Mouse (Mus musculus): ENCODE measurements around the gene Krtap5-3. TPM values are rescaled to one million over a fixed set of nuclear protein-coding genes. Genes with fewer than 3 reads are reported as not detected.
"Not testable (repeated sequence)": the region's sequence is repeated elsewhere in the genome, so short reads cannot be mapped to it uniquely, and the experiment has no call there.

Gene Krtap5-3
- polyA plus RNA-seq, 1 experiment from 2014 or later, result not detected

- not testable (repeated sequence) for H3K4me2 ChIP-seq (ENCODE audit: low read depth, low read length); ATAC-seq (ENCODE audit: low read depth); DNase-seq (ENCODE audit: low spot score); H3K9ac ChIP-seq (ENCODE audit: low read depth, low read length); H3K9me3 ChIP-seq (ENCODE audit: control insufficient read depth, low read length); H3K27me3 ChIP-seq (replicated peaks; ENCODE audit: control insufficient read depth, insufficient read depth, low read length); H3K4me3 ChIP-seq (ENCODE audit: low read depth, low read length); H3K36me3 ChIP-seq (ENCODE audit: control insufficient read depth, insufficient read depth, low read length); H3K4me1 ChIP-seq (ENCODE audit: control insufficient read depth, insufficient read depth, low read length); H3K27ac ChIP-seq (replicated peaks; ENCODE audit: low read depth, low read length)
- WGBS, result 55% methylated on average over 3 of the region's 3 CpGs
Measured at GRCm38 (mm10) chr7:142229871-142230270, 28.7 kb downstream of the Krtap5-3 start, which contains the start of gene Krtap5-5. Gene Krtap5-5 (minus strand): TSS chr7:142229971.

DNA sequence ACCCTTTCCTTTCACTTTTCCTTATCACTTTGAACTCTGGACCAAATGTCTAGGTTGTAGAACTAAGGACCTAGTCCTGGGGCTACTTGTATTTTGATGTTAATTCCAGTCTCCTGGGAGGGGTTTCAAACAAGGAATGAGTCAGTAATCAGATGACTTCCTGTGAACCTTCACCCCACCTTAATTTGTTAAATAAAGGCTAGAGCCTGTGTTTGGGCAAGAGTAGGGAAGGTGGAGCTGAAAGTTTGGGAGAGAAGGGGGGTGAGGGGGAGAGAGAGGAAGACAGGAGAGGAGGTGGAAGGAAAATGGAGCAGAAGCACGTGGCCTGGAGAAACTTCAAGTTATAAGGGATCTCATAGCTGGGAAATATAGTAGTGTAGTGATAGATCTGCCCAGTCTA lies 30.4 kb downstream of the Krtap5-3 start:
- H3K9ac ChIP-seq (ENCODE audit: low read depth, low read length), result no peak overlapping the region
- no peaks in the 10 kb centered on the region for H3K27me3 ChIP-seq (replicated peaks; ENCODE audit: control insufficient read depth, insufficient read depth, low read length)
- DNase-seq (ENCODE audit: low spot score) (no peak), ATAC-seq (ENCODE audit: low read depth) (no peak)
- no peaks in the 10 kb centered on the region for H3K36me3 ChIP-seq (ENCODE audit: control insufficient read depth, insufficient read depth, low read length)
- peaks cover 4% of the 10 kb centered on the region; the same call in 1 of the 2 replicates for H3K9me3 ChIP-seq (ENCODE audit: control insufficient read depth, low read length)
- no peak overlapping the region for H3K27ac ChIP-seq (replicated peaks; ENCODE audit: low read depth, low read length)
- 26% methylated on average over 1 of the region's 1 CpGs for WGBS
- no peak overlapping the region for H3K4me2 ChIP-seq (ENCODE audit: low read depth, low read length)
- H3K4me3 ChIP-seq (ENCODE audit: low read depth, low read length), result no peak overlapping the region
- no peaks in the 10 kb centered on the region for H3K4me1 ChIP-seq (ENCODE audit: control insufficient read depth, insufficient read depth, low read length)

DNA sequence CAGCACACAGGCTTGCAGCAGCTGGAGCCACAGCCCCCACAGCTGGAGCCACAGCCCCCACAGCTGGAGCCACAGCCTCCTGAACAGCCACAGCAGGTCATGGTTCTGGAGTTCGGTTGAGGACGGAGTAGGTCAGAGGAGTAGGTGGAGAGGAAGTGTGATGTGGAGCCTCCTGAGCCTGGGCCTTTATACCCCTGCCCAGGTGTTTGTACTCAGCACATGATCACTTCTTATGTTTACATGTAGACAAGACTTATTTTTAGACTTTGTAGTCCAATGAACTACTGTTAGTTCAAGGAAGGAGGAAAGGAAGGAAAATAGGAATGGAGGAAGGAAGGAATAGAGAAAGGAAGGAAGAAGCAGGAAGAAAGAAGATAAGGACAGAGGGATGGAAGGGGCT lies 39.8 kb downstream of the Krtap5-3 start, which contains the start of gene Gm40460:
Gene Gm40460 (minus strand): TSS at position 101 of the 400 bp plus-strand sequence.
- ATAC-seq (ENCODE audit: low read depth), result no peak
- WGBS, result 40% methylated on average over 2 of the region's 2 CpGs
- Histone ChIP-seq H3K4me2 (ENCODE audit: low read depth, low read length) (no peak within 1 kb of the TSS), H3K27ac (replicated peaks; ENCODE audit: low read depth, low read length) (no peak within 1 kb of the TSS), H3K36me3 (ENCODE audit: control insufficient read depth, insufficient read depth, low read length) (no peaks in the 10 kb centered on the region), H3K9ac (ENCODE audit: low read depth, low read length) (no peak within 1 kb of the TSS), H3K9me3 (ENCODE audit: control insufficient read depth, low read length) (no peaks in the 10 kb centered on the region; the same call in 1 of the 2 replicates), H3K4me3 (ENCODE audit: low read depth, low read length) (no peak within 1 kb of the TSS), H3K27me3 (replicated peaks; ENCODE audit: control insufficient read depth, insufficient read depth, low read length) (no peaks in the 10 kb centered on the region), H3K4me1 (ENCODE audit: control insufficient read depth, insufficient read depth, low read length) (no peaks in the 10 kb centered on the region)
- DNase-seq (ENCODE audit: low spot score), result no peak

DNA sequence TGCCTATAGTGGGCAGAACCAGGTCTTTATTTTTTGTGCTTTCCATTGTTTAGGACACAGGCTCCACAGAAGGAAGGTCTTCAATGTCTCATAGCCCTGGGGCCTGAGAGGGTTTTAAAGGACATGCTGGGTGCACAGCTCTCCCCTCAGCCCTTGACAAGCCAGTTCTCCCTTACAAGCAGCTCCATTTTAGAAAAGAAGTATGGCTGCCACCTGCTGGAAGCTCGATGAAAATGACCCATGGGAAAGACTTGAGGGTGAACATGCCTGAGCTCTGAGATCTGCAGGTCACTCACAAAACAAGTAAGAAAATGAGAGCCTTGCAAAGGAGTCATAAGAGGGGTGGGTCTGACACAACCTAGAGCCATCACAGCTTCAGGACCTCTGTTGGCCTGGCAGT lies 48.7 kb downstream of the Krtap5-3 start:
- no peaks in the 10 kb centered on the region for H3K4me1 ChIP-seq (ENCODE audit: control insufficient read depth, insufficient read depth, low read length)
- DNase-seq (ENCODE audit: low spot score), result peak; percentile 34
- no peaks in the 10 kb centered on the region for H3K36me3 ChIP-seq (ENCODE audit: control insufficient read depth, insufficient read depth, low read length)
- H3K9me3 ChIP-seq (ENCODE audit: control insufficient read depth, low read length), result no peaks in the 10 kb centered on the region
- no peak overlapping the region for H3K4me2 ChIP-seq (ENCODE audit: low read depth, low read length)
- H3K9ac ChIP-seq (ENCODE audit: low read depth, low read length), result no peak overlapping the region
- 6% methylated on average over 1 of the region's 1 CpGs for WGBS
- ATAC-seq (ENCODE audit: low read depth), result no peak
- no peak overlapping the region for H3K4me3 ChIP-seq (ENCODE audit: low read depth, low read length)
- no peak overlapping the region for H3K27ac ChIP-seq (replicated peaks; ENCODE audit: low read depth, low read length)
- no peaks in the 10 kb centered on the region for H3K27me3 ChIP-seq (replicated peaks; ENCODE audit: control insufficient read depth, insufficient read depth, low read length)

Other genes with a start within 250 kb of the Krtap5-3 start
- 65.8 and 68.4 TPM in 2 replicates for gene Mob2, start 140.3 kb upstream of the Krtap5-3 start, polyA plus RNA-seq (2014; fragmentation: Nextera tagmentation; extraction: Ambion mirVana)
- gene Dusp8, start 105.5 kb upstream of the Krtap5-3 start, polyA plus RNA-seq (2014; fragmentation: Nextera tagmentation; extraction: Ambion mirVana), result 7.1 and 11.1 TPM in 2 replicates
- 0.28 TPM in 1 of 2 replicates, not detected in the other for gene Gm45618, start 80.6 kb upstream of the Krtap5-3 start, polyA plus RNA-seq (2014; fragmentation: Nextera tagmentation; extraction: Ambion mirVana)
- not detected in 2 replicates for gene Gm39115, start 65.3 kb upstream of the Krtap5-3 start, polyA plus RNA-seq (2014; fragmentation: Nextera tagmentation; extraction: Ambion mirVana)
- not detected in 2 replicates for gene Gm45337, start 56.8 kb upstream of the Krtap5-3 start, polyA plus RNA-seq (2014; fragmentation: Nextera tagmentation; extraction: Ambion mirVana)
- not detected in 2 replicates for gene Gm29735, start 44.3 kb upstream of the Krtap5-3 start, polyA plus RNA-seq (2014; fragmentation: Nextera tagmentation; extraction: Ambion mirVana)
- gene Gm4553, start 35.6 kb upstream of the Krtap5-3 start, polyA plus RNA-seq (2014; fragmentation: Nextera tagmentation; extraction: Ambion mirVana), result not detected in 2 replicates
- not detected in 2 replicates for gene Krtap5-2, start 25.4 kb upstream of the Krtap5-3 start, polyA plus RNA-seq (2014; fragmentation: Nextera tagmentation; extraction: Ambion mirVana)
- not detected in 2 replicates for gene Gm10153, start 11.0 kb upstream of the Krtap5-3 start, polyA plus RNA-seq (2014; fragmentation: Nextera tagmentation; extraction: Ambion mirVana)
- not detected in 2 replicates for gene Gm7579, start 10.5 kb downstream of the Krtap5-3 start, polyA plus RNA-seq (2014; fragmentation: Nextera tagmentation; extraction: Ambion mirVana)
- gene Krtap5-5, start 28.6 kb downstream of the Krtap5-3 start, polyA plus RNA-seq (2014; fragmentation: Nextera tagmentation; extraction: Ambion mirVana), result 0.19 TPM in 1 of 2 replicates, not detected in the other
- not detected in 2 replicates for gene Gm40460, start 39.7 kb downstream of the Krtap5-3 start, polyA plus RNA-seq (2014; fragmentation: Nextera tagmentation; extraction: Ambion mirVana)
- gene Gm2431, start 57.0 kb downstream of the Krtap5-3 start, polyA plus RNA-seq (2014; fragmentation: Nextera tagmentation; extraction: Ambion mirVana), result not detected in 2 replicates
- not detected in 2 replicates for gene Gm4559, start 73.0 kb downstream of the Krtap5-3 start, polyA plus RNA-seq (2014; fragmentation: Nextera tagmentation; extraction: Ambion mirVana)
- gene Krtap5-1, start 95.8 kb downstream of the Krtap5-3 start, polyA plus RNA-seq (2014; fragmentation: Nextera tagmentation; extraction: Ambion mirVana), result not detected in 2 replicates
- gene Krtap5-4, start 102.2 kb downstream of the Krtap5-3 start, polyA plus RNA-seq (2014; fragmentation: Nextera tagmentation; extraction: Ambion mirVana), result not detected in 2 replicates
- gene Ifitm10, start 172.4 kb downstream of the Krtap5-3 start, polyA plus RNA-seq (2014; fragmentation: Nextera tagmentation; extraction: Ambion mirVana), result 3.0 and 3.3 TPM in 2 replicates
- gene Gm49369, start 181.3 kb downstream of the Krtap5-3 start, polyA plus RNA-seq (2014; fragmentation: Nextera tagmentation; extraction: Ambion mirVana), result 0.46 TPM in 1 of 2 replicates, not detected in the other
- gene Ctsd, start 186.7 kb downstream of the Krtap5-3 start, polyA plus RNA-seq (2014; fragmentation: Nextera tagmentation; extraction: Ambion mirVana), result 342 and 350 TPM in 2 replicates
- gene Syt8, start 233.5 kb downstream of the Krtap5-3 start, polyA plus RNA-seq (2014; fragmentation: Nextera tagmentation; extraction: Ambion mirVana), result 1.9 and 3.9 TPM in 2 replicates
- gene Tnni2, start 240.4 kb downstream of the Krtap5-3 start, polyA plus RNA-seq (2014; fragmentation: Nextera tagmentation; extraction: Ambion mirVana), result 319 and 564 TPM in 2 replicates